Mouse (Mus musculus) E14TG2a.4 (cell line): ENCODE results near the gene Lrrc74a.

Experiments used
- CTCF ChIP-seq: conservative IDR thresholded peaks from 2 replicates; pipeline ENCODE4 v1.5.1; 2014; ENCODE audit warnings: low read length
- NANOG ChIP-seq: IDR thresholded peaks from 2 replicates; pipeline ENCODE4 v1.6.1; 2014; ENCODE audit warnings: borderline replicate concordance, low read length, mixed read lengths
- POU5F1 ChIP-seq: IDR thresholded peaks from 2 replicates; pipeline ENCODE4 v1.6.1; 2014; ENCODE audit warnings: low read length, borderline replicate concordance

GRCm38 (mm10) chr12:86804857-86805256, 70.7 kb downstream of the Lrrc74a start:
- TF ChIP-seq CTCF (no peak), POU5F1 (no peak), NANOG (no peak)
